Mouse (Mus musculus) splenic B cell, adult 2 months (primary cell): ENCODE results near the gene Ppp1r9a.

ENCODE experiments used
- DNase-seq: peaks from one replicate; pipeline ENCODE4 v3.0.0-alpha.2; 2011; ENCODE audit warnings: low read depth, low spot score
- H3K27me3 ChIP-seq: 2 replicates; pipeline ENCODE4 v1.6.1; 2012; ENCODE audit warnings: mild to moderate bottlenecking, low read length, moderate library complexity, mixed read lengths; ENCODE audit not compliant: control insufficient read depth, poor library complexity, insufficient read depth, severe bottlenecking
- H3K36me3 ChIP-seq: 2 replicates; pipeline ENCODE4 v1.6.1; 2012; ENCODE audit warnings: mild to moderate bottlenecking, low read length, moderate library complexity, mixed read lengths; ENCODE audit not compliant: control insufficient read depth, poor library complexity, insufficient read depth, severe bottlenecking

Ppp1r9a gene

DNA sequence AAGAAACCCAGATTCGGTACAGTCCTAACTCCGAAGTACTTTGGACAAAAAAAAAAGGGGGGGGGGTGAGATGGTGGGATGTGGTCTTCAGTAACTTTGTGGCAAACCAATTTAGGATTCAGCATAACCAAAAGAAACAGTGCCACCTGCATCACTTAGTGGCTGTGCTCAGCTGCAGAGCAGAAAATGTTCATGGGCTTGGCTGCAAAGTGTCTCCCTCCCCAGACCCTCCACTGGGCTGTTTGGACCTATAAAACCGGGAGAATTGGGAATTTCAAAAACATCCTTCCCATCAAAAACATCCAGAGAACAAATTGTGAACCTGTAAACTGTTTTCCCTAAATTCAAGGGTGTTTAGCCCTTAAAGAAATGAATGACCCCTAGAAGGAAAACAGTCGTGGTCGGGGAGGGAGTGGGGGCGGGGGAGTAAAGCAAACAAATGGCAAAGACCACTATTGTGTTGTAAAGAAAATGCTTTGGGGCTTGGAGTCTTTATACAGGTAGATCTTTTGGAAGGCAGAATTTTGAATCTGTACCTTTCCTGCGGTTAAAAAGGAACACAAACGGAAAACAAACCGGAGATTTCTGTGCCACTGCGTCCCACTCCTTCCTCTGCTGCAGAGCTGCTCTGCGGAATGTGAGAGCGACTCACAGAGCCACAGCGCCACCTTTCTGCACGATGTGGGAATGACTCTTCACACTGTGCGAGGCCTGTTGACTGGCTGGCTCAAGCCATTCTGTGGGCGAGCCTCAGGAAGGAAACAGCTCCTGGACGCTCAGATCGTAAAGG lies 207.4 kb downstream of the Ppp1r9a start:
- peak; percentile 77 for DNase-seq
- Histone ChIP-seq H3K36me3 (no peaks in the 10 kb centered on the region), H3K27me3 (no peaks in the 10 kb centered on the region)

DNA sequence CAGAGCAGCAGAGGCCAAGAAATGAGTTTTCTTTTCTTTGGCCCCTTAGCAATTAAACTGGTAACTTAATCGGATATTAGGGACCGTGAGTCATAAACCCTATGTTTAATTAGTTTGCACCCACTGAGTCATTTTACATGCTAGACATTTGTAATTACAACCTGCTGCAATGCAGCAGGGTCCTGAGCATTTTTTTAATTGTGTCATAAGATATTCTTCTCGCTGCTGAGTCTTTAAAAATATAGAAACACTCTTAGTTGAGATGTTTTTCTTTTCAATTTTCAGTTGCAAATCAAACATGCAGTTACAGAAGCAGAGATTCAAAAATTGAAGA lies 208.0 kb downstream of the Ppp1r9a start:
- Histone ChIP-seq H3K27me3 (no peaks in the 10 kb centered on the region), H3K36me3 (no peaks in the 10 kb centered on the region)
- DNase-seq: no peak

DNA sequence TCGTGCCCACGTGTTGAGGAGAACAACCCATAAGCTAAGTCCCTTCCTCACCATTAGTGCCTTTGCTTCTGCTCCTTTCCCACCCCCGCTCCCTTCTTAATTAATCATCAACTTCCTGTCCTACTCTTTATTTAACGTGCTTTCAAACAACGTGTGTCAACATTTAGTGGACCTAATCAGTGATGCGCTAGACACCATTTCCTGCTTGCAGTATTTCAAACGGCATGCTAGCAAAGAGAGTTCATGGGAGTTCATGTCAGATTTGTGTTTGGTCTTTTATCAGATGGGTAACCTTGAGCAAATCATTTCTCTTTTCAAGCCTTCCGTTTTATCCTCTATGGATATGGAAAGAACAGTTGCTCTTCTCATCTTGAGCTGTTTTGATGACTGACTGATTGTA lies 210.4 kb downstream of the Ppp1r9a start:
- Histone ChIP-seq H3K36me3 (no peaks in the 10 kb centered on the region), H3K27me3 (no peaks in the 10 kb centered on the region)
- DNase-seq: no peak

DNA sequence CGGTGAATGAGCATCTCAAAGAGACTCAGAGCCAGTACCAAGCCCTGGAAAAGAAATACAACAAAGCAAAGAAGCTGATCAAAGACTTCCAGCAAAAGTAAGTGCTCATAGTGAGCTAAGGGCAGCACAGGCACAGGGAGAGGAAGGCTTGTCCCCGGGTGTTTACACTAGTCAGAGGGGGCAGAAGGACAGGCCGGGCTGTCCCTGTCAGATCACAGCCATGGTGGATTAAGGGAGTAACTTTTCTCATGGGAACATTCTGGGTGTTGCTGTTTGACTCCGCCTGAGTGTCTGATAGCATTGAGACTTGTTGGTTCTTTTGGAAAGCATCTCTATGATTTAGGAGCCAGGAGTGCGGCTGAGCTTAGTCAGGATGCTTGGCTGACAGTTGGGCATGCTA lies 211.0 kb downstream of the Ppp1r9a start:
- no peak for DNase-seq

DNA sequence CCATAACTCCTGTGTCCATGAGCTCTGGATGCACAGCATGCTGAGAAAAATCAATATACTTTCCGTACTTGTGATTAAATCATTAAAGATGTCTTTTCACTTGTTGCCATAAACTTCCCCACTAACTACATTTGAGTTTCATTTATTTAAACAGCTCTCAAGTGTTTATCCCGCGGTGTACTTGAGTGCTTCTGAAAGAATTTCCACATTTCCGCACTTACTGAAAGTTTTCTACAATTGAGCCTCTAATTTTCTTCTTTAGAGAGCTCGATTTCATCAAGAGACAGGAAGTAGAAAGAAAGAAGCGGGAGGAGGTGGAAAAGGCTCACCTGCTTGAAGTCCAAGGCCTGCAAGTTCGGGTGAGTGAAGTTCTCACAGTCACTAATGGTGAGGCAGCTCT lies 212.1 kb downstream of the Ppp1r9a start:
- no peak for DNase-seq
- Histone ChIP-seq H3K27me3 (no peaks in the 10 kb centered on the region), H3K36me3 (no peaks in the 10 kb centered on the region)

More for the DNA sequence above, 211.0 kb downstream of the Ppp1r9a start:
- Histone ChIP-seq H3K27me3 (no peaks in the 10 kb centered on the region), H3K36me3 (no peaks in the 10 kb centered on the region)

DNA sequence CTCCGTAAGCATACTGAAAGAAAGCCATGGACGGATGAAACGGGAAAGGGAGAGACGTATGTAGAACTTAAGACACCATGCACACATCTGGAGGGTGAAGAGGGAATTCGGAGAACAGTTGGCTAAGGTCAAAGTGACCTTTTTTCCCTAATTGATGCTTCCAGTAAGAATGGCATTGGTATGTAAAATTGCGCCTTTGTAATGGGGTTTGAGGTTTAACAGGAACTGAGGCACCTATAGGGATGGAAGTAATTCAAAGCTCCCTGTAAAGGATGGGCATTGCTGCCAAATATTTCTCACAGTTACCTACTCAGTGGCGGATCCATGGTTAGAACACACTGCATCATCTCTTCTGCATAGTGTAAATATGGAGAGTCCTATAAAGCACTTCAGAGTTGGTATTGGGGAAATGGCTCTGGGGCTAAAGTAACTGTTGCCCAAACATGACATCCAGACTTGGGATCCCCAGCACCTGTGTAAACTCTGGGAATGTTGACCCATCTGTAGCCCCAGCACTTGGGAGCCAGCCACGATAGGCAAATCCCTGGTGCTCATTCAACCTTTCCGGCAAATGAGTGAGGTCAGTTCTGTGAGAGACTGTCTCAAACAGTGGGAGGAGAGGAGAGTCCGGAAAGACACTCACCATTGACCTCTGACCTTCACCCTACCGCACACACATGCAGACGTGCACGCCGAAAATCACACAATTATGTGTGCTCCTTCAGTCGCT lies 216.6 kb downstream of the Ppp1r9a start:
- H3K27me3 ChIP-seq: no peaks in the 10 kb centered on the region
- H3K36me3 ChIP-seq: no peaks in the 10 kb centered on the region
- no peak for DNase-seq

DNA sequence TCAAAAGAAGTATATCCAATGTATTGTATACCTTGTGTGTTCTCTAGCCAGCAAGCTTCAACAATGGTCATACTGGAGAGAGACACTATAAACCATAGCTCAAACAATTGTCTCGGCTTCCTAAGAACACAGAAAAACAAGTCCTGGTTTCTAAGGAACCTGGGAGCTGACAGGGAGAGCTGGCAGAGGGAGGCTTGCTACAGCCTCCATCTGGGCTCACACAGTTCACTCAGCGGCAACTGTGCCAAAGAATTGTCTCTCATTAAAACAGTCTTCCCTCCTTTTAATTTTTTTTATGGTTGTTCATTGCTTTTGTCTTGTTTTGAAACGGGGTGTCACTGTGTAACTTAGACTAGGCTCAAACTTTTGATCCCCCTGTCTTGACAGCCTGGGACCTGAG lies 217.5 kb downstream of the Ppp1r9a start:
- no peak for DNase-seq
- Histone ChIP-seq H3K36me3 (no peaks in the 10 kb centered on the region), H3K27me3 (no peaks in the 10 kb centered on the region)

DNA sequence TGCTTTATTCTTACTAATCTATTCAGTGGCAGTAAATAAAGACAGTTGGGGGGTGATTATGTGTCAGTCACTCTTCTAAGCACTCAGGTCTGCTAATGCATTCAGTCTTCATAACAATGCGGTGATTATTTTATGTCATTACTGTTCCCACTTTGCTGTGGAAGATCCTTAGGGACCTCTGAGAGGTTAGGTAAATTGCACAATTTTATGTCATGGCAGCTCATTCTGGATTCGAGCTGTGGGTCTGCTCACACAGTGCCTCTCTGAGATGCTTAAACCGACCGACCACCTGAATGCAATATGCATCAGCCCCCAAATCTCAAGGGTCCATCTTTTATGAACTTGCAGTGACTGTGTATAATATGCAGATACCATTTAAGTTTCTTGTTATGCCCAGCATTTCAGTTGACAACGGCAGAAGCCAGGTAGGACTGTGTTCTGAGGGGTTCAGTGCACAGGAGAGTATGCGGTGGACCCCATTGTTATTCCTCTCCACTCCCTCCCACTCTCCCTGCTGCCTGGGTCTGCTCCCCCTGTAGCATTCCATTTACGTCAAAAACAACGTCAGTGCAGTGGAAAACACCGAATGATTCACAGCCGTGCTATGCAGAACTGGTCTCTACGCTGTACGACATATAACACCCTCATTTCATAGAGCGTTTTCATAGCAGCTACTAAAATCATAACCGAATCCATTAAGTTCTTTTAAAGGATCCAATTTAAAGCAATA lies 226.8 kb downstream of the Ppp1r9a start:
- Histone ChIP-seq H3K27me3 (no peaks in the 10 kb centered on the region), H3K36me3 (no peaks in the 10 kb centered on the region)
- no peak for DNase-seq

DNA sequence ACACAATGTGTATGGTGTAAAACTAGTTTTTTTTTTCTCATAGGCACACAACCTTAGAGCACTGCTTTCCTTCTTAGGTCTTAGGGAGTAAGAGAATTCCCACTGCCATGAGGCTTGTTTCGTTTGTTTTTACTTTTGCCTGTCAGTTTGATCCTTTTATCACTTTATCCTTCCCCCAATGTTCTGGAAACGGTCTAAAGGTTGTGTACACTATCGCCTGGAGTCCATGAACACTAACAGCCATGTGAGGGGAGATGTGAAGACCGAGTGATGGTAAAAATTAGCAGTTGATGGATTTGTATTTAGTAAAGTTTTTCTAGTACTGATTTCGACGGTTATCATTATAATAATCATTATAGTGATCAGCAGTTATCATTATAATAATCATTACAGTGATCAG lies 232.3 kb downstream of the Ppp1r9a start:
- Histone ChIP-seq H3K36me3 (no peaks in the 10 kb centered on the region), H3K27me3 (no peaks in the 10 kb centered on the region)
- DNase-seq: no peak

DNA sequence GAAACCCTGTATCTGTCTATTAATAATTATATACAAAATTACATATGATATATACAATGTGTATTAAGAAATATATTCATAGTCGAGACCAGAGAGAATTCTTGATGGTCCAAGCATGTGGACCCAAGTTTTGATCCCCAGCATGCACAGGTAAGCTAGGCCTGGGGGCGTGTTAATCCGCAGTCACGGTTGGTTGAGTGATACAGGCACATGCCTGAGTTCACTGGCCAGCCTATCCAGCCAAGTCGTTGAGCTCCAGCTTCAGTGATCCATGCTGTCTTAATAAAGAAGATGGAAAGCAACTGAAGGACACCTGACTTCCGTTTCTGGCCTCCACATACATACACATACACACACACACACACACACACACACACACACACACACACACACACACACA lies 233.3 kb downstream of the Ppp1r9a start:
- no peaks in the 10 kb centered on the region for H3K27me3 ChIP-seq
- no peaks in the 10 kb centered on the region for H3K36me3 ChIP-seq
- no peak for DNase-seq

DNA sequence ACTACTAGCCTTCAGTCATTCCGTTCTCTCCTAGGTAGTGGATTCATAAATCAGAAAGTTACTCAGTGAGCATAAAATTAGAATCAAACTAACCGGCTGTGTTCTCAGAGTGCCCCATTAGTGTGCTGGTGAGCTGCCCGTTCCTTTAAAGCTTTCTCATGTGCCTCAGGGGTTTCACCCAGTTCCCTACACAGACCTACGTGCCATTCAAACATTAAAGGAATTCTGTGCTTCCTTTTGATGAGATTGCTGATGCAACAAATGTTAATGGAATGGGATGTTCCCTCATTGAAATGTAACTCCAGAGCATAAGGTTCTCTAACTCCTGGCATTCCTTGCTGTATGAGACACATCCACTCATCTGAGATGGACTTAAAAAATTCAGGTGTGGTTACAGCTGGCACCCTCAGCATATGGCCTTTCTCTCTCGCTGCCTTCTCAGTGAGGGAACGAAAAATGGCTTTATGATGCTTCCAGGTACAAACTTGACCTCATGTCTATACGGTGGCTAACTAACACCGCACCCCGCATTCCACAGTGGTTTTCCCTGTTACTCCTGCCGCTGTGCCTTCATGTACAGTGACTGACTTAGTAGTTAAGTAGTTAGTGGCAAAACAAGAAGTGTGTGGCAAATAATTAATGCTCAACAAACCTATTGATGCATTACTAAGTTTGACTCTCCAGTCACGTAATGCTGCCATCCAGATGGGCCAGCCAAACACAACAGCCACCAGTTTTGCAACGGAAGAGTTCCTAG lies 236.3 kb downstream of the Ppp1r9a start:
- H3K27me3 ChIP-seq: no peaks in the 10 kb centered on the region
- H3K36me3 ChIP-seq: no peaks in the 10 kb centered on the region
- DNase-seq: no peak

DNA sequence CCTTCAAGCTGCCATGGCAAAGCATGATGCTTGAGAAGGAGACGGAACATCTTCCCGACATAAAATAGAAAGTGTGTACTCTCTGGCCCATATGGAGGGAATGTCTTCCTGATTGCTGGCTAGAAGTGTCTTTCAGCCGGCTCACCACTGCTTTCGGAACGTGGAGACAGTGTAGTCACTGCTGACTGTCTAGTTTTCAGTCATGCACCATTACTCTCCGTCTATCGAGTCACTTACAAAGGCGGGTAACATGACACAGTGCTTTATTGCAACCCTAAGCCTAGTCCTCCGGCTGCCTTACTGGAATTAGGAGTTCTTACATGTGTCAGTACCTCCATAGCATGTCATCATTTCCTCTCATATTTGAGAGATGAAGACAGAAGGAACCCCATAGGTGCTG lies 236.9 kb downstream of the Ppp1r9a start:
- no peaks in the 10 kb centered on the region for H3K27me3 ChIP-seq
- no peaks in the 10 kb centered on the region for H3K36me3 ChIP-seq
- no peak for DNase-seq

DNA sequence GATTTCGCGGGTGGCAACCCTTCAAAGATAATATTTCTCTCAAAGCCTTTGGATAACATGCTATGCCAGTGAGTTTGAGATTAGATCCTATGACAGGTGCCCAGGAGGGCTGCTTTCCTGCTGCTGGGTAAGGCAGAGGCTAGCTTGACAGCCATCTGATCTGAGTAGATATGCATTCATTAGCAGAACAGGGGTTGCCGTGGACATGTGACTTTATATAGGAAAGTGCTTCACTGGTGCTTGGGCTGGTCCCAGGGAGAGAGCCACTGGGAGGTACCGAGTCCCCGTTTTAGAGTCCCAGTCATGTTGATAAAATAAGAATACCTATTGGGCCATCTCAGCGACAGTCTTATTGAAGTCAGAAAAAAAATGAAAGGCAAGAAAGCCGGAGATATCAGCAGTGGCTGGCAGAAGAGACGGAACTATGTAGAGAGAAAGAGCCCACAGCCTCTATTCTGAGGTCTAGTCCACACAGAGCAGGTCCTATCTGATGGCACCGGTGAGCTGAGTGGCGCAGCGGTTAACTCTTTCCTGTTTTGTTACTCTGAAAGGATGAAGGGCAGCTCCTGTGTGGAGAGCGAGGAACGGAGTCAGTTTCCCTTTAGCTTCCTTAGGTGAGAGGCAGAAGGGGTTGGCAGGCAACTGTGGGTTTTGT lies 244.9 kb downstream of the Ppp1r9a start:
- no peak for DNase-seq
- Histone ChIP-seq H3K36me3 (no peaks in the 10 kb centered on the region), H3K27me3 (no peaks in the 10 kb centered on the region)

DNA sequence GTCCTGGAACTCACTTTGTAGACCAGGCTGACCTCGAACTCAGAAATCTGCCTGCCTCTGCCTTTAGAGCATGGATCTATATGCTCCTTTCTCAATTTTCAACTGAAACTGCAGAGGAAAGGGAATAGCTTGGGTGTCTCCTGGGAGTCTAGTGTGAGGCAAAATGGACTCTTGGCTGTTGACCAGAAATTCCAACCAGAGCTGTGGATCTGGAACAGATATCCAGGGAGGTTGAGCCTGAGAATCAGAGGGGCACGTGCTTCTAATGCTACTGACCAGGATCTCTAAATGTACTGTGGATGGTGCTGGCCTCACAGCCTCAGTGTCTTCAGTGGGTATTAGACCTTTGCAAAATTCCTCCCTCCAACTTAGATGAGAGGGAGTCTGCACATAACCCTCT lies 247.2 kb downstream of the Ppp1r9a start:
- DNase-seq: no peak
- Histone ChIP-seq H3K27me3 (no peaks in the 10 kb centered on the region), H3K36me3 (no peaks in the 10 kb centered on the region)
